Mouse (Mus musculus) CH12.LX (cell line): ENCODE measurements around the gene Pla2g2d.

ENCODE experiments used
- CTCF ChIP-seq, 2 experiments: IDR thresholded peaks in 1 of 2; conservative IDR thresholded peaks in 1 of 2; 2 replicates each; pipeline ENCODE4 v1.5.1; 2011 to 2012; ENCODE audit warnings: low read depth in 2 of 2, low read length in 2 of 2, improper control_type of control experiment in 1 of 2, inconsistent platforms in 1 of 2, mild to moderate bottlenecking in 1 of 2, moderate library complexity in 1 of 2
- E2F4 ChIP-seq: IDR thresholded peaks from 2 replicates; pipeline ENCODE4 v1.6.1; 2011; ENCODE audit warnings: low read depth, low read length, improper control_type of control experiment; ENCODE audit not compliant: insufficient replicate concordance
- ELF1 ChIP-seq: IDR thresholded peaks from 2 replicates; pipeline ENCODE4 v1.6.1; 2014; ENCODE audit warnings: low read depth, mild to moderate bottlenecking, inconsistent platforms, low read length, improper control_type of control experiment
- EP300 ChIP-seq: IDR thresholded peaks from 2 replicates; pipeline ENCODE4 v1.6.1; 2011; ENCODE audit warnings: low read length, improper control_type of control experiment
- ETS1 ChIP-seq: conservative IDR thresholded peaks from 2 replicates; pipeline ENCODE4 v1.6.1; 2012; ENCODE audit warnings: low read depth, mild to moderate bottlenecking, inconsistent platforms, low read length, improper control_type of control experiment, moderate library complexity
- HCFC1 ChIP-seq: IDR thresholded peaks from 2 replicates; pipeline ENCODE4 v1.6.1; 2012; ENCODE audit warnings: low read depth, mild to moderate bottlenecking, inconsistent platforms, low read length, improper control_type of control experiment
- MAX ChIP-seq: IDR thresholded peaks from 2 replicates; pipeline ENCODE4 v1.6.1; 2011; ENCODE audit warnings: low read length, improper control_type of control experiment
- MEF2A ChIP-seq: IDR thresholded peaks from 2 replicates; pipeline ENCODE4 v1.6.1; 2014; ENCODE audit warnings: low read depth, mild to moderate bottlenecking, inconsistent platforms, low read length, improper control_type of control experiment, borderline replicate concordance
- MYC ChIP-seq: IDR thresholded peaks from 2 replicates; pipeline ENCODE4 v1.6.1; 2011; ENCODE audit warnings: low read depth, mild to moderate bottlenecking, improper control_type of control experiment, low read length
- NRF1 ChIP-seq: IDR thresholded peaks from 2 replicates; pipeline ENCODE4 v1.6.1; 2014; ENCODE audit warnings: low read depth, mild to moderate bottlenecking, inconsistent platforms, low read length, improper control_type of control experiment, moderate library complexity
- POLR2A ChIP-seq: IDR thresholded peaks from 2 replicates; pipeline ENCODE4 v1.6.1; 2011; ENCODE audit warnings: low read depth, mild to moderate bottlenecking, improper control_type of control experiment, low read length
- POLR2AphosphoS2 ChIP-seq: IDR thresholded peaks from 2 replicates; pipeline ENCODE4 v1.6.1; 2011; ENCODE audit warnings: low read depth, low read length, improper control_type of control experiment
- SIN3A ChIP-seq: IDR thresholded peaks from 2 replicates; pipeline ENCODE4 v1.6.1; 2012; ENCODE audit warnings: low read length, improper control_type of control experiment, inconsistent platforms

- no peak for TF ChIP-seq POLR2A
- TF ChIP-seq POLR2AphosphoS2 = no peak
- no peak for TF ChIP-seq CTCF (conservative IDR thresholded peaks at IDR 0.05 in 1 of 2, IDR thresholded peaks at IDR 0.05 in 1 of 2; ENCODE audit: low read depth in 2 of 2, low read length in 2 of 2)
- no peak for TF ChIP-seq ELF1
- TF ChIP-seq E2F4 = no peak
- TF ChIP-seq NRF1 = no peak
- TF ChIP-seq MAX = no peak
- TF ChIP-seq SIN3A = no peak
- TF ChIP-seq EP300 = no peak
- TF ChIP-seq MYC = no peak
- no peak for TF ChIP-seq ETS1
- TF ChIP-seq MEF2A = no peak
- no peak for TF ChIP-seq HCFC1
Measured at GRCm38 (mm10) chr4:138771970-138772369, 3.6 kb upstream of the Pla2g2d start.
